Mouse (Mus musculus) right cerebral cortex, postnatal 36 days (tissue): Measurements from ENCODE around the gene Ttc1.
A peak's percentile ranks its signal among the peaks of the same experiment; 100 is the strongest.

Experiments used
- DNase-seq, 2 experiments: peaks; one replicate each; pipeline ENCODE4 v3.0.0; 2022; ENCODE audit warnings: low spot score in 2 of 2, mixed read lengths in 1 of 2

Gene Ttc1

DNA sequence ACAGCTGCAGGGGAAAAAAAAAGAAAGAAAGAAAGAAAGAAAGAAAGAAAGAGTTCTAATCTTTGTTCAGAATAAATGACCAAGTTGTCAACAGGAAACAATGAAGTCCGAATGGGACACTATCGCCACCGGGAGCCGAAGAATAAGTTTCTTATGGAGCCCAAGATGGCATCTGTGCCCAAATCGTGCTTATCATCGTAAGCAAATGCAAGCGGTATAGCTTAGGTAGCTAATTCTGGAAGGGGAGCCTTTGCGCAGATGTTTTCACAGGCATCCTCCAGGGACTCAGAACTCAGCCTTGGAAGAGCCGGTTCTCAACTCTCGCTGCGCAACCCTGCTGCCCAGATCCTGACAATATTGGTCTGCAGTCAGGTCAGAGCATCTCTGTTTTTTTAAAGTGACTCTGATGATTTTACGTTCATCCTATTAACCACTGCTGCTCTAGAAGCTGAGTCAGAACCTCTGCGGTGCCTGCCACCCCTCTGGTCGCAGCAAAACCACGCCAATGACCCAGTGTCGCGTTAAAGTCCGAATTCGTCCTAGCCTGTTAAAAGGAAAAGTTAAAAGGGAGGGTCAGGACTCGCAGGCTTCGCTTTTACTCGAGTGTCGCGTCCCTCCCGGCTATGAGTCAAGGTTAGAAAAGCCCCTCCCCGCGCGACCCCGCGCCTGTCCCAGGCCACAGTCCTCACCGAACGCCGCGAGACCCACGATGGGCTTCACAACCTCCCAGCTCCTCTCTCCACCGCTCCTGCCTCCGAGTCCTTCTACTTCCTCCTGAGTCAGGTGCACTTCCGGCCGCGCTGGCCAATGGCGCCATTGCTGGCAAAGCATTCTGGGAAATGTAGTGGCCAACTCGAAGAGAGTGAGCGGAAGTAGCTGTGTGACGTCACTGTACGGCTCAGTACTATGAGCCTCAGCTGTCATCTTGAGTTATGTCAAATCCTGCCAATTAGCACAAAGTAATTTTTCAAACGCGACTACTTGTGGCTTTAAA, at the start of gene Ttc1:
Gene Ttc1, minus strand, starts transcription at position 776 of the 994 bp plus-strand sequence.
- DNase-seq = peak; percentile 96 to 98

GRCm38 (mm10) chr11:43795992-43796391, 48.2 kb upstream of the Ttc1 start:
- DNase-seq = no peak

DNA sequence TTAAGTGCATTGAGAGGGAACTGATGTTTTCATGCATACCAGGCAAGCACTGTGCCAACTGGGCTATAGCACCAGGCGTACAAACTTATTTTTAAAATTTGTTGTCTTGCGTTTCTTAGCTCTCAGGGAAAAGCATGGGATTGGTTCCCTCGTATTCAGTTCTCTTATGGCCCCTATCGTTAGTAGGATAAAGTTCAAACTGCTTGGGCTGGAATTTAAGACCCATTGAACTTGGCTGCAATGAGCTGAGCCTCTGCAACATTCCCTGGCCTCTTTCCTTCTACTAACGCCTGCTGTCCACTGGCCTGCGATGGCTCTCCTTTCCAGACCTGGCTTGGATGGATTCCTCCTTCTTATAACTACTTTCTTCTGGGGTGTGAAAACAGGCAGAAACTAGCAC, 42.6 kb upstream of the Ttc1 start:
- no peak for DNase-seq

- DNase-seq = peak; percentile 39 to 45
Observed at GRCm38 (mm10) chr11:43783772-43784171, 36.0 kb upstream of the Ttc1 start.

GRCm38 (mm10) chr11:43783106-43783505, 35.3 kb upstream of the Ttc1 start:
- no peak for DNase-seq

DNA sequence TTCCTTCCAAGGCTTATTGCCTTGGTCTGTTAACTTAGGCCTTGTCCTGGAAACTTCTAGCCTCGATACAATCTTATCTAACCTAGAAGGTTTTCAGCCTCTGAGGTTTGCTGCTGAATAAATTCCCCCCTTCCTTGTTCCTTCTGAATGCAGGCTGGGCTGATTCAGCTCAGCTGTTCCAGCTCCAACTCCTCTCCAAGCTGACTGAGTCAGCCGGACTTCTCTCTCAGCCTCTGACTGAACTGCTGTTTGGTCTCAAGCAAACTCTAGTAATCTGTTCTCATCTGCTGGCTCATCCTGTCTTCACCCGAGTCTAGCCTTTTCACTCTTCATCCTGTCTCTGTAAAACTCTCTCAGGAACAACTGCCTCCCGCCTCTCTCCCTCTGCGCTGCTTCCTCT, 31.7 kb upstream of the Ttc1 start:
- no peak for DNase-seq

DNA sequence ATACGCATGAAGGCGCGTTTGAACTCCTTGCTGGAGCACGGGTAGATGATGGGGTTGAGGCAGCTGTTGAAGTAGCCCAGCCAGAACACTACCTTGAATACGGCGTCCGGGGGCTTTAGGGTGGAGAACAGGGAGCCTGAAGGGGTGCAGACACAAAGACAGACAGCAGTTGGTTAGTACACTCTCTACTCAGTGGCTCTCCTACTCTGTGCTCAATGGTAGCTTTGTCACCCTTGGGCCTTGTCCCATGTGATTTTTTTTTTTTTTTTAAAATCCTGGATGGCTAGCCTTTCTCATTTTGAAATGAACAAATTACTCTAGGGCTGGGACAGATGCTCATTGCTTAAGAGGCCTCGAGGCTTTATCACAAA, 28.5 kb upstream of the Ttc1 start:
- no peak for DNase-seq

GRCm38 (mm10) chr11:43775469-43776323, 27.9 kb upstream of the Ttc1 start:
- no peak for DNase-seq

DNA sequence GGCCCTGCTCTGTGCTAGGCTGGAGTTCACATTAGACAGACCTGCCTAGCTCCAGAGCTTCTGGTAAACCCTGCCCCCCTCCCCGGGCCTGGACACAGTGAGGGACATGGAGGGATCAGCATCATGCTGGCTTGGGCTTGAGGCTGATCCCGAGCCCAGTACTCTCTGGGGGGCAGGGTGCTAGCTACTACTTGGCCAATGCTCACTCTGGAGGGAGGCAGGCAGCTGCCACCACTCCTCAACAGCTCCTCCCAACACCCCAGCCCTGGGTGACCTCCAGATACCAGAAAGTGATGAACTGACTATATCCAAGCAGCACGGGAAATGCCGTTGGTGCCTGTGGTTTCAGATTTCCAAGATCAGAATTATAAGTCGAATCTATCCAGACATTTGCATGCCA, 25.9 kb upstream of the Ttc1 start:
- no peak for DNase-seq

DNA sequence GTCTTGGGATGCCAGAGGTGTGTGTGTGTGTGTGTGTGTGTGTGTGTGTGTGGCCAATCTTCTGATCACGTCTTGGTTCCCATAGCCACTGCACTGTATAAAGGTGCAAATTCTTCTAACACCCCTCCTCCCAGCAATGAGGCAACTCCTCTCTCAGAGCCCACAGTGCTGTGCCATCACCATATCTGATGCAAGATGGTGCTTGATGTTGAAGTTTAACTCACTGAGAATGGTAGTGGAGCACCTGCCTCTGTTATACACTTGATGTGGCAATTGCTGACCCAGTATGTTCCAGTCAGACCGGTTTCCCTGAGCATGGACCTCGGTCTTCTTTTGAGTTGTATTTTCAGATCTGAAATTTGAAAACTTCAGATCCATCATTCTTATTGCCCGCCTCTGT, 22.3 kb upstream of the Ttc1 start:
- DNase-seq = no peak

DNA sequence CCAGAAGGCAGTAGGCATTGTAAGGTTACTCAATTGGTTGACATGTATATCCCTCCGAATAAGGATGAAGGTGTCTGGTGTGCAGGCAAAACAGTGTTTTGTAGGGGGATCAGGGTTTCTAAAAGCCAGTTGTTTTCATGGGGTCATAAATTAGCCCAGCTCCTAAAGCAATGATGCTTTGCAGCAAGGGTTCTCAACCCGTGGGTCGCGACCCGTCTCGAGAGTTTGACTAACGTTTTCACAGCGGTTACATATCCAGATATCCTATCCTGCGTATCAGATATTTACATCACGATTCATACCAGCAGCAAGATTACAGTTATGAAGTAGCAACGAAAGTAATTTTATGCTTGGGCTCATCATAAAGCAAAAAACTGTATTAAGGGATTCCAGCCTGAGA, 19.9 kb upstream of the Ttc1 start:
- no peak for DNase-seq

GRCm38 (mm10) chr11:43766922-43767648, 19.3 kb upstream of the Ttc1 start:
- peak; percentile 75 to 79 for DNase-seq

- no peak for DNase-seq
Observed at GRCm38 (mm10) chr11:43758436-43758835, 10.6 kb upstream of the Ttc1 start.

DNA sequence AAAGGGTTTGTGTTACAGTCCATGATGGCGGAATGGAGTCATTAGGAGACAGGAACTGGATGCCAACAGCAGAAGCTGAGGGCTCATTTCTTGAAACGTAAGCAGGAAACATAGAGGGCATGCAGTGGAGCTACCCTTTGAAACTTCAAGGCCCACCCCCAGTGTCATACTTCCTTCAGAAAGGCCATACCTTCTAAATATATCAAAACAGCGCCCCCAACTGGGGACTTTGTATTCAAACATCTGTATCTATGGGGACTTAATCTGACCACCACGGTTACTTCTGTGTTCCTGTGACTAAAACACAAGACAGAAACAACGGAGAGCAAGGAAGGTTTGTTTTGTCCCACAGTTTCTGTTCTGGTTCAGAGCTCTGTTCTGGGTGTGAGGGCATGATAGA, 7.6 kb upstream of the Ttc1 start:
- DNase-seq = no peak

DNA sequence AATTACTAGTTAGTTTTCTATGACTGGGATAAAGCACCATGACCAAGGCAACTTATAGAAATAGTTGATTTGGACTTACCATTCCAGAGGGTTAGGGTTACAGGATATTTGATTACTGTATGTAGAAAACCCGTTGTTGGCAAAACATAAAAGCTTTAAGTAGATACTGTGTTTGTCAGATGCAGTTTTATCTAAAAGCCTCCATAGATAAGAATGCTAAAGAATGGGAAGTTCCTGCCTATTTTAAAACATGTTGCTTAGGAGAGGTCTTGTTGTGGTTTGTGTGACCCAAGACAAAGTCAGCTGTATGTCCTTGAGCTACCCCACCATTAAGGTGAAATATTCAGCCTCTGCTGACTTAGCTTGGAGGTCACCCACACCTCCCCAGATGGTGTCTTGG, 6.8 kb upstream of the Ttc1 start:
- DNase-seq = no peak

- no peak for DNase-seq
Observed at GRCm38 (mm10) chr11:43751542-43751941, 3.7 kb upstream of the Ttc1 start.

GRCm38 (mm10) chr11:43728737-43729301, 19.0 kb downstream of the Ttc1 start:
- DNase-seq = no peak

DNA sequence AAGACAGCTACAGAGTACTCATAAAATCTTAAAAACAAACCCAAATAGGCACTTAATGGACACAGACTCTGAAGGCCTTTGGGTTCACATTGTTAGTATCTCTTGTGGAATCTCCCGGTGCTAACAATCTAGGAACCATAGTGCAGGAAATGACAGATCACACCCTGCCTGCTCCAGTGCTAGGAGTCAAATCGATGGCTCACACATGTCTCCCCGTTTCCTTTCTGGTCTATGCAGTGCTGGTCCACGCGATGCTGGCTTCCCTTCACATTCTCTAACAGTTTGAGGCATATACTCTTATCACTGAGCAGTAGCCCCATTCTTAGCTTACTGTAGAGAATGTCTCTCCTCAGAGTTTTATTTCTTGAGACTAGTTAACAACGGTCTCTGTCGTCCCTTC, 20.0 kb downstream of the Ttc1 start:
- DNase-seq = no peak

- DNase-seq = no peak
Observed at GRCm38 (mm10) chr11:43723411-43723810, 24.4 kb downstream of the Ttc1 start.

GRCm38 (mm10) chr11:43712178-43712577, 35.6 kb downstream of the Ttc1 start:
- peak in 1 of 2 experiments; percentile 23 for DNase-seq

GRCm38 (mm10) chr11:43708409-43708808, 39.4 kb downstream of the Ttc1 start:
- DNase-seq = no peak

GRCm38 (mm10) chr11:43705751-43706150, 42.1 kb downstream of the Ttc1 start:
- DNase-seq = no peak
